Mouse (Mus musculus): ENCODE measurements at regions not wholly inside any gene's neighbourhood (a gene's known extent, or its start where the extent isn't known, plus 50 kb on each side); places are given as distances from the start of the nearest gene placed in this dataset.
"Not testable (repeated sequence)": the region's sequence is repeated elsewhere in the genome, so short reads cannot be mapped to it uniquely, and the experiment has no call there.

DNA sequence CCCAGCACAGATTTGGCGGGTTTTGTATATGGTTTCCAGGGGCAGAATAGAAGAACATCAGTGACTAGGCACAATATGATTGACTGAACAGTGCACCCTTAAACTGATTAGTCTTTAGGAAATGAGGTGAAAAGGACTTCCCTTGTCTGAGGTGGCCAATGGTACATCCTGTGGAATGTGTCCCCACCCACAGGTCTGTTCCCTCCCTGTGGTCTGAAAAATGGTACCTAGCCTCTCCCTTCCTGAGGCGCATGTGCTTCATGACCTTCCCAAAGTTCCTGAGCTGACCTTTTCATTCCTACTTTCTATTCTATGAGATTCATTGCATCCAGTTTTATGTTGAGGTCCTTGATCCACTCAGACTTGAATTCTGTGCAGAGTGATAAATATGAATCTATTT is 76.0 kb downstream of the Zfp97 start:
- DNase-seq, result not testable (repeated sequence)

DNA sequence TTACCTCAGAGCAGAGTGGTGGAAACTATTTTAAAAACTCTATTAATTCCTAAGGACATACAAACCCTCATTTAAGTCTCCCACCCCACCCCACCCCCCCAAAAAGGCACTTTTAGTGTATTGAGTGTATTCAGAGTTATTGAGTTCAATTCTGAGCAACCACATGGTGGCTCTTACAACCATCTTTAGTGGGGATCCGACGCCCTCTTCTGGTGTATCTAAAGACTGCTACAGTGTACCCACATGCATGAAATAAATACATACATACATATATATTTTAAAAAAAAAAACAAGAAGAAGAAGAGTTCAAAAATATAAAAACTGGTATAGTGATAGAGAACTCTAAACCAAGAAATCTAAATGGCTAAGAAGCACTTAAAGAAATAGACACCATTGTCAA is 107.9 kb downstream of the Zfp97 start:
- DNase-seq, result no peak

DNA sequence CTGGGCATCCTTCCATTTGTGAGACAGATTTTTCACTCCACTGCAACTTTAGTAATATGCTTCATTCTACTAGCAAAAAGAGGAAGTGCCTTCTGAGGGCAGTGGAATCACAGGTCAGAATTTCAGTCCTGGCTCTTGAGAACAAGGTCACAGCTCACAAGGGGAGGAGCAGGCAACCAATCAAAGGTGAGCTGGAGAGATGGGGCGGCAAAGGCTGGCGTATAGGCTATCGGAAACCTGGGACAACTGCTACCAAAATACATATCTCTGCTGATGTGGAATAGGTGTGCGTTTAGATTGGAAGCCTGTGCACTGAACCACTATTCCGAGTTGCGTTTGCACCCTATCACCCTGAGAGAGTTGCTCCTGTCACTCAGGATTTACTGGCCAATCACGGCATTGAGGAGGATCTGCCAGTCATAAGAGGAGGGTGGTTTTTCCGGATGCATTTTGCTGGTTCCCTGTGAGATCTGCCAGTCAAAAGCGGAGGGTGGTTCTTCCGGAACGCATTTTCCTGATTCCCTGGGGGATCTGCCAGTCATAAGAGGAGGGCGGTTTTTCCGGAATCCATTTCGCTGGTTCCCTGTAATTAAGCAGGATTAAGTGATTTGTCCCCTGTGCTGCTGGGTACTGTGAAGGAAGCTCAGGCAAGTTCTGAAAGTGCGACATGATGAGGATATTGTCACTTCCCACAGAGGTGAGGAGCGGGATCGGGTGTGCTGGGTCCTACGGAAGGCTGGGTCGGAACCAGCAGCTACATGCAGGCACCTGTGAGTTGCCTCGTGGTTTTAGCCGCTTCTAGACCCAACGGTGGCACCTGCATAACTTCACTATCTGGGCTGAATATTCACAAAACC is 113.3 kb downstream of the Zfp97 start:
- DNase-seq, result peak; percentile 91 to 92

DNA sequence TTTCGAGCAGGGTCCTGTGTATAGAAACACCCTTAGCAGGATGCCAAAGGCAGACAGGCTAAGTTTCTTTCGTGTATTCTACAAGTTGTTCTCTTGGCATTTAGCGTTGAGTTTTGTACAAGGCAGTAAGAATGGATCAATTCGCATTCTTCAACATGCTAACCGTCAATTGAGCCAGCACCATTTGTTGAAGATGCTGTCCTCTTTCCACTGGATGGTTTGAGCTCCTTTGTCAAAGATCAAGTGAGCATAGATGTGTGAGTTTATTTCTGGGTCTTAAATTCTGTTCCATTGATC is 113.9 kb downstream of the Zfp97 start:
- not testable (repeated sequence) for DNase-seq
